Mouse (Mus musculus) myocyte (in vitro differentiated cells): ENCODE measurements around the gene Dpp6. TPM values are rescaled to one million over a fixed set of nuclear protein-coding genes. Genes with fewer than 3 reads are reported as not detected.

Experiments used
- H3K27me3 ChIP-seq: one replicate; pipeline ENCODE4 v1.6.1; 2011; ENCODE audit not compliant: control insufficient read depth, insufficient read depth, insufficient read length
- H3K36me3 ChIP-seq: one replicate; pipeline ENCODE4 v1.6.1; 2011; ENCODE audit not compliant: control insufficient read depth, insufficient read depth
- H3K4me2 ChIP-seq: one replicate; pipeline ENCODE4 v1.6.1; 2011; ENCODE audit warnings: low read depth, control low read depth
- H3K4me3 ChIP-seq: one replicate; pipeline ENCODE4 v1.5.1; 2011; ENCODE audit warnings: mild to moderate bottlenecking, control low read depth, moderate library complexity
- H3K79me2 ChIP-seq: one replicate; pipeline ENCODE4 v1.6.1; 2011; ENCODE audit not compliant: control insufficient read depth, insufficient read depth
- H3ac ChIP-seq: one replicate; pipeline ENCODE4 v1.6.1; 2011; ENCODE audit not compliant: control insufficient read depth, insufficient read length
- CEBPB ChIP-seq: IDR thresholded peaks from 2 replicates; pipeline ENCODE4 v1.6.1; 2011; ENCODE audit warnings: mild to moderate bottlenecking, moderate library complexity; ENCODE audit not compliant: poor library complexity, insufficient read depth, severe bottlenecking
- E2F4 ChIP-seq: IDR thresholded peaks from one replicate; pipeline ENCODE4 v1.6.1; 2011; ENCODE audit warnings: mild to moderate bottlenecking, control low read depth, moderate library complexity; ENCODE audit not compliant: insufficient read depth
- MAX ChIP-seq: IDR thresholded peaks from one replicate; pipeline ENCODE4 v1.6.1; 2011; ENCODE audit warnings: low read depth, mild to moderate bottlenecking, control low read depth
- MYOD1 ChIP-seq, 3 experiments: IDR thresholded peaks; one replicate each; pipeline ENCODE4 v1.6.1; 2011; ENCODE audit warnings: control low read depth in 2 of 3, low read depth in 2 of 3, mild to moderate bottlenecking in 2 of 3, moderate library complexity in 1 of 3; ENCODE audit not compliant: insufficient read length in 2 of 3, control insufficient read depth in 1 of 3
- MYOG ChIP-seq, 3 experiments: IDR thresholded peaks; one replicate each; pipeline ENCODE4 v1.6.1; 2011; ENCODE audit warnings: control low read depth in 2 of 3, low read depth in 2 of 3, mild to moderate bottlenecking in 2 of 3; ENCODE audit not compliant: insufficient read length in 2 of 3, control insufficient read depth in 1 of 3, insufficient read depth in 1 of 3
- POLR2A ChIP-seq: IDR thresholded peaks from one replicate; pipeline ENCODE4 v1.6.1; 2011; ENCODE audit warnings: low read depth, mild to moderate bottlenecking, control low read depth, moderate library complexity; ENCODE audit not compliant: insufficient read length
- POLR2AphosphoS2 ChIP-seq: IDR thresholded peaks from one replicate; pipeline ENCODE4 v1.6.1; 2011; ENCODE audit warnings: low read depth, control low read depth; ENCODE audit not compliant: insufficient read length
- REST ChIP-seq: IDR thresholded peaks from one replicate; pipeline ENCODE4 v1.6.1; 2011; ENCODE audit warnings: mild to moderate bottlenecking, control low read depth, moderate library complexity; ENCODE audit not compliant: insufficient read depth, insufficient read length
- SRF ChIP-seq: IDR thresholded peaks from one replicate; pipeline ENCODE4 v1.6.1; 2011; ENCODE audit warnings: low read depth; ENCODE audit not compliant: control insufficient read depth, insufficient read length
- TCF12 ChIP-seq: IDR thresholded peaks from one replicate; pipeline ENCODE4 v1.6.1; 2011; ENCODE audit warnings: mild to moderate bottlenecking, control low read depth; ENCODE audit not compliant: poor library complexity, insufficient read depth, severe bottlenecking
- TCF3 ChIP-seq: IDR thresholded peaks from one replicate; pipeline ENCODE4 v1.6.1; 2011; ENCODE audit warnings: low read depth, control low read depth; ENCODE audit not compliant: insufficient read length
- USF1 ChIP-seq: IDR thresholded peaks from one replicate; pipeline ENCODE4 v1.6.1; 2011; ENCODE audit warnings: low read depth, mild to moderate bottlenecking, control low read depth, moderate library complexity
- polyA plus RNA-seq: library from polyadenylated mRNA; unstranded; fragments of >200 nt; fragmentation: generic; extraction: Trizol; gene quantifications from one replicate; pipeline ENCODE4 v1.2.1, GENCODE M21; 2012; ENCODE audit warnings: missing spikeins

Gene Dpp6
- polyA plus RNA-seq, 1 experiment: 0.06 TPM

DNA sequence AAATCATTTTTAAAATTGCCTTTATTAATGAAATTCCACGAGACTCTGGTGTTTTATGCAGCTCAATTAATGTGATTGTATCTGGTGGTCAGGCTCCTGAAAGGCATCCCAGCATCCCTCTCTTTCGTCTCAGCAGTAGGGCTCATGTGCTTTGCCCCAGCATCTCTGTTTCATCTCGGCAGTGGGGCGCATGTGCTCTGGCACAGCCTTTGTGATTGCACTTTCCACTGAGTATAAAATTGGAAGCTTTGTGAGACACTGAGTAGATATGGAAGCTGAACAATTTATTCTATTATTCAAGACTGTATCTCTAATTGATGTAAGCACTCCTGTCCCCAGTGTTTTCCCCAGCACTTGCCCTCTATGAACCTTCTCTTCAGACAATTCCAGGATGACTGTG lies 37.7 kb downstream of the Dpp6 start:
- H3K36me3 ChIP-seq: no peaks in the 10 kb centered on the region
- no peak overlapping the region for H3K4me3 ChIP-seq
- TF ChIP-seq CEBPB: no peak
- no peak overlapping the region for H3ac ChIP-seq
- no peaks in the 10 kb centered on the region for H3K79me2 ChIP-seq
- no peak overlapping the region for H3K4me2 ChIP-seq
- no peaks in the 10 kb centered on the region for H3K27me3 ChIP-seq

- Histone ChIP-seq H3K27me3 (no peaks in the 10 kb centered on the region), H3K36me3 (no peaks in the 10 kb centered on the region), H3K4me2 (no peak overlapping the region), H3ac (no peak overlapping the region), H3K79me2 (no peaks in the 10 kb centered on the region), H3K4me3 (no peak overlapping the region)
- TF ChIP-seq POLR2A (no peak), E2F4 (no peak), CEBPB (no peak), MYOD1 (IDR thresholded peaks at IDR 0.05; ENCODE audit: control insufficient read depth in 1 of 3, insufficient read length in 2 of 3, low read depth in 2 of 3) (no peak), REST (no peak), MAX (no peak)
Measured at GRCm38 (mm10) chr5:26875449-26875848, 58.4 kb downstream of the Dpp6 start.

DNA sequence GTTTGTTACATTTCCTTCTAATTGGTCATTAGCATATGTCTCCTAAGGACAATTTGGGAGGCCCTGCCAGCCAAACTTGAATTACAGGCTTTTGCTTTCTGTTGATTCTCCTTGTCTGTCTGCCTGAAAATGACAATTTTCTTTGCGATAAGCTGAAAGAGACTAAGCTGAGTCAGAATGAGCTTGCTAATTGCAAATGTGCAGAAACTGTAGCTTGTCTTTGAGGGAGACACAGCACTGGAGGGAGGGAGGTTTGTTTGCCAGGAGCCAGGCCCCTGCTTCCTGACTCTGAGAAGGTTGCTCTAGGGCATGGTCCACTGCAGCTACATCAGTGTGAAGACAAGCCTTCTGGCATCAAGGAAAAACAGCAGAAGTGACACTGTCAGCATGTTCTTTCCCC lies 70.5 kb downstream of the Dpp6 start:
- H3K4me3 ChIP-seq: no peak overlapping the region
- H3K79me2 ChIP-seq: no peaks in the 10 kb centered on the region
- no peaks in the 10 kb centered on the region for H3K36me3 ChIP-seq
- H3K4me2 ChIP-seq: no peak overlapping the region
- H3ac ChIP-seq: no peak overlapping the region
- TF ChIP-seq MAX (no peak), REST (no peak), MYOD1 (IDR thresholded peaks at IDR 0.05; ENCODE audit: control insufficient read depth in 1 of 3, insufficient read length in 2 of 3, low read depth in 2 of 3) (no peak), USF1 (no peak), TCF3 (no peak), MYOG (IDR thresholded peaks at IDR 0.05; ENCODE audit: control insufficient read depth in 1 of 3, insufficient read depth in 1 of 3, insufficient read length in 2 of 3, low read depth in 2 of 3) (no peak), E2F4 (no peak), SRF (no peak), TCF12 (no peak), POLR2AphosphoS2 (no peak)
- no peaks in the 10 kb centered on the region for H3K27me3 ChIP-seq

DNA sequence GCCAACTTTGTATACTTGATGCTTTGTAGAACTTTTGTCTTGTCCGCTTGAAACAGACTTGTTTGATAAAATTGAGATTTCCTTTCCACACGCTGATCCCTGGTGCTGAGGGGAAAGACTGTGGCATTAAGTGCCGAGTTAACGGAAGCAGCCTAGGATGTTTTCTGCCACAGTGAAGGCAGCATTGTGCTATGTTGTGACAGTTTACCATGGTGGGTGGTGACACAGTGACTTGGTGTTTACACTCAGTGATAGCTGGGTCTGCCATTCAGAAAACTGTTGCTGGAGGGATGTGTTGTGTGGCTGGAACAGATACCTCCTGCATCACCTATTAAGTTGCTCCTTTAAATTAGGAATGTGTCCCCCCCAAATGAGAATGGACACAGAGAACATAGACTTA lies 71.1 kb downstream of the Dpp6 start:
- no peak overlapping the region for H3ac ChIP-seq
- no peak overlapping the region for H3K4me2 ChIP-seq
- H3K79me2 ChIP-seq: no peaks in the 10 kb centered on the region
- no peaks in the 10 kb centered on the region for H3K36me3 ChIP-seq
- no peak overlapping the region for H3K4me3 ChIP-seq
- no peak for TF ChIP-seq USF1
- no peak for TF ChIP-seq TCF3
- no peak for TF ChIP-seq MYOG (IDR thresholded peaks at IDR 0.05; ENCODE audit: control insufficient read depth in 1 of 3, insufficient read depth in 1 of 3, insufficient read length in 2 of 3, low read depth in 2 of 3)
- no peak for TF ChIP-seq POLR2AphosphoS2
- TF ChIP-seq MAX: no peak
- TF ChIP-seq REST: no peak
- TF ChIP-seq TCF12: no peak
- TF ChIP-seq SRF: no peak
- no peak for TF ChIP-seq E2F4
- no peak for TF ChIP-seq POLR2A
- TF ChIP-seq MYOD1 (IDR thresholded peaks at IDR 0.05; ENCODE audit: control insufficient read depth in 1 of 3, insufficient read length in 2 of 3, low read depth in 2 of 3): no peak
- TF ChIP-seq CEBPB: no peak
- no peaks in the 10 kb centered on the region for H3K27me3 ChIP-seq

- TF ChIP-seq MYOD1 (IDR thresholded peaks at IDR 0.05; ENCODE audit: control insufficient read depth in 1 of 3, insufficient read length in 2 of 3, low read depth in 2 of 3) (no peak), SRF (no peak), USF1 (no peak), POLR2AphosphoS2 (no peak), MYOG (IDR thresholded peaks at IDR 0.05; ENCODE audit: control insufficient read depth in 1 of 3, insufficient read depth in 1 of 3, insufficient read length in 2 of 3, low read depth in 2 of 3) (no peak), E2F4 (no peak), TCF12 (no peak), POLR2A (no peak), MAX (no peak), TCF3 (no peak), REST (no peak), CEBPB (no peak)
- Histone ChIP-seq H3K4me2 (no peak overlapping the region), H3K36me3 (no peaks in the 10 kb centered on the region), H3K4me3 (no peak overlapping the region), H3ac (no peak overlapping the region), H3K79me2 (no peaks in the 10 kb centered on the region), H3K27me3 (no peaks in the 10 kb centered on the region)
Measured at GRCm38 (mm10) chr5:26894346-26894745, 77.3 kb downstream of the Dpp6 start.
